Mouse (Mus musculus) erythroblast, adult 5-6 weeks (primary cell): ENCODE results near the gene Gabpa. TPM values are rescaled to one million over a fixed set of nuclear protein-coding genes. Genes with fewer than 3 reads are reported as not detected.

ENCODE experiments used
- ATAC-seq: replicated peaks from 2 replicates; pipeline ENCODE4 v1.8.0; 2016; ENCODE audit warnings: moderate number of reproducible peaks, mild to moderate bottlenecking, moderate TSS enrichment, inconsistent platforms; ENCODE audit not compliant: poor library complexity, low FRiP score, severe bottlenecking
- total RNA-seq, 2 experiments: library from RNA; stranded (forward) in 1 of 2; stranded (reverse) in 1 of 2; fragments of 150-400 nt in 1 of 2; fragments of 200-764, 138-1000 nt in 1 of 2; gene quantifications; 2 replicates each; pipeline versions ENCODE4 v1.2.3 to v1.2.4; 2015 to 2017; ENCODE audit warnings: low replicate concordance in 2 of 2

Gene Gabpa
- 26.1 and 42.7 TPM in 2 replicates for total RNA-seq (2015; ENCODE audit: low replicate concordance)
- total RNA-seq (2017; ENCODE audit: low replicate concordance), result 20.1 and 31.1 TPM in 2 replicates

DNA sequence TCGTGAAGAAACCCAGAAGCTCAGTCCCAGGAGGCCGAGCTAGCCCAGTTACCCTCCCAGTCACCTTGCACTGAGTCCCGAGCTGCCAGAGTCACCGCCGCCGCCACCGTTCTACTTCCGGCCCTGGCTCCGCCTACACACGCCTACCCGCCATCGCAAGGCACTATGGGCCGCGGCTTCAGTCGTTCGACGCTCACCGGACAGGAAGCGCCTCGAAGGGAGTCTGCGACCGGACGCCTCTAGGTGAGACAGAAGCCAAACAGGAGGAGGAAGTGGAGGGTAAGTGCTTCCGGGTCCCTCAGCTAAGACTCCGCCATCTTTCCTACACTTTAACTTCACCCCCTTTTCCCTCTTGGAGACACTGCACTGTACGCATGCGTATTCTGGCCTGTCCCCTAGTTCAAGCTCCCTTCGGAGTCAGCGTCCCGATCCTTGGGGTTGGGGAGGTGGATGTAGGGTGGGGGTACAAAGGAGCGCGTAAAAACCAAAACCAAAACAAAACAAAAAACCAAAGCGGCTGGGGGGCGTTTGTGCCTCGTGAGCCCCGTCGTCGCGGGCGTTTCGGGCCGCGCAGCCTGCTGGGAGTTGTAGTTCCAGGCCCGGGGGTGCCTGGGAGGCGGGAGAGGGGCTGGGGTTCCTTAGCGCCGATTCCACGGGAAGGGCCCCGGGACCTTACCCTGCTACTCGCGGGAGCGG is at the start of gene Gabpa:
Gene Gabpa, plus strand, starts transcription at position 181 of the 696 bp plus-strand sequence.
- ATAC-seq, result peak; percentile 94

DNA sequence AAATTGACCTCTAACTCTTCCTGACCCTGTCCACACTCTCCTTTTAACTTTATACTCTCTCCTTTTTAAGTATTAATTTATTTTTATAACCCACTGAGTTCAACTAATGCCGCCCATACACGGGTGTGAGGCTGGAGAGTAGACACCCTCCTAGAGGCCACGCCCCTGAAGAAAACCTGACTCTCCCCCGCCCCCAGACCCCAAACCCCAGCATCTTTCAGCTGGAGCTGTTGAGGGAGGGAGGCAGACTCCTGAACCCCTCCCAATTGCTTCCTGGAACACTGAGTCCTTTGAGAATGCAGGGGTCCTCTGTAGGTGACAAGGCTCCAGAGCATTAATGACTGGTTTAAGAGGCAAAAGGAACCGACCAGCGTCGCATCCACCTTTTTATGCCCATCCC is 49.8 kb upstream of the Gabpa start:
- ATAC-seq, result no peak

DNA sequence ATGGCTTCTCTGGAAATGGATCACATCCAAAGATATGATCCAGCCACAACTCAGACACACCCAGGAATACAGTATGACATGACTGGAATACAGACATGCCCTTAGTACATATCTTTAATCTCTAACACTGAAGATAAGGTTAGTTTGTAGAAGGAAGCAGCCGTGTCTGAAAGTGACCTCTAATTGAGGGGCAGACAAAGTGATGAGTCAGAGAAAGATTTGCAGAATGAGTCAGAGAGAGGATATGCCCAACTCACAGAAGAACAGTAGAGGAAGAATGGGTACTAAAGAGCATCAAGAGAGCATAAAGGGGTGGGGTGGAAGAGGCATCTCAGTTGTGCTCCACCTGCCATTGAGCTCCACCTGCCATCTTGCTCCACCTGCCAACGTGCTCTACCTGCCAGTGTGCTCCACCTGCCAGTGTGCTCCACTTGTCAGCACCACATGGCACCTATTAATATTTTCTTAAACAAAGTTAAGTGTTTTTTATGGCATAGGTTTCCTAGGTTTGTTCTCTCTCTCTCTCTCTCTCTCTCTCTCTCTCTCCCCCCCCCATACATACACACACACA is 44.0 kb upstream of the Gabpa start:
- ATAC-seq, result no peak

DNA sequence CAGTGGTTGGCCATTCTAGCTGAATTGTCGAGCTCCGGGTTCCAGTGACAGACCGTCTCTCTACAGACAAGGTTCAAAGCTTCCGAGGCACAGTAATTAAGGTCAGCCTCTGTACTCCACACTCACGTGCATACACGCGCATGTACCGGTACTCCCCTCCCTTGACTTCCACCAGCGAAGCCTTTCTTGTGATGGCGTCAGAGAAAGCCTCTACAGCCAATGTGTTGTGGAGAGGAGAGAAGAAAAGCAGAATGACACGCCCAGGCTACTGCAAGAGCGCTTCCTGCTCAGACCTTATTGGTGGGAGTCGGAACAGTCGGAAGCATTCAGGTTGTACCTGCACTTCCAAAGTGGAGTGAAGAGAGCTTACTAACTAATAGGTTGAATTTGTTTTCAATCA is 41.3 kb upstream of the Gabpa start:
- ATAC-seq, result no peak

DNA sequence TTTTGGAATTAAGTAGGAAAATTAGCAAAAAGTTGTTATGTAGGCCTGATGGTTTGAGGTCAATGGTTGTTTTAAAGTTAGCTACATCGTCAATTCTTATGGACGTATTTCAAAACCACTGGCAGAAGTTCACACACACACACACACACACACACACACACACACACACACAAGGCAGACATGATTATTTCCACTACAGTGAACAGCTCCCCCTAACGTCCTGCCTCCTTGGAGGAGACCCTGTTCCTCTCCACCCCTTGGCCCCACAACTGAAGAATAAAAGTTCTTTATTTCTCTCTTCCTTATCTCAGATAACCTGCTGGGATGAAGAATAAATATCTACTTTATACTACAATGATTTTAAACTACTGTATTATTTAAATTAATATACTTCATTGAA is 39.4 kb upstream of the Gabpa start:
- ATAC-seq, result no peak

DNA sequence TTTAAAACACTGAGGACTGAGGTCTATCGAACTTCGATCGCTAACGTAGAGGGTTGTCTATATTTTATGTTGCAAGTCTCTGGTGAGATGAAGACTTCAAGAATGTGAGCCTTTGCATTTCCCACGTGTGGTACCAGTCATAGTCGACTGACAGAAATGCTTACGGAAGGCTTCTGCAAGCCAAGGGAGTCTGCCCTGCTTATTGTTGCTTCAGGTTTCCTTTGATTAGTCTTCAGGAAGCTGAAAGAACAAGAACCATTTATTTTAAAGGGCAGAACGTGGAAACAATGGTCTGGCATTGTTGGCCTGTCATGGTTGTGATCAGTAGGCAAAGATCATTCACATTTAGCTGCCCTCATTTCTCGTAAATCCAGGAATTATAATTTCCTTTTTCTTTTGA is 38.0 kb upstream of the Gabpa start:
- no peak for ATAC-seq

DNA sequence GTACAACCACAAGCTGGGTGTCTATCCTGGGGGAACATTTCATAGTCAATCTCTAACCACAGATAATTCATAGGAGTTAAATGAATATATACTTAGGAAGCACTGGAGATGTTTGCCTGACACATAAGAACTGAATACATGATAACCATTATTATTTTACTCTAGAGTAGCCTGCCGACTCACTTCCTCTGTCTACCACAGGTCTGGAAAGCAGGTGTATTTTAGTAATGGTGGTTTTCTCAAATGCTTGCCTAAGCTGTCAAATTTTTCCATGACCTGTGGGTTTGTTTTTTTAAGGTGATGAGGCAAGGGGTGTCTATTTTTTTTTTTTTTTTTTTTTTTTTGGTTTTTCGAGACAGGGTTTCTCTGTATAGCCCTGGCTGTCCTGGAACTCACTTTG is 34.7 kb upstream of the Gabpa start:
- ATAC-seq, result no peak

DNA sequence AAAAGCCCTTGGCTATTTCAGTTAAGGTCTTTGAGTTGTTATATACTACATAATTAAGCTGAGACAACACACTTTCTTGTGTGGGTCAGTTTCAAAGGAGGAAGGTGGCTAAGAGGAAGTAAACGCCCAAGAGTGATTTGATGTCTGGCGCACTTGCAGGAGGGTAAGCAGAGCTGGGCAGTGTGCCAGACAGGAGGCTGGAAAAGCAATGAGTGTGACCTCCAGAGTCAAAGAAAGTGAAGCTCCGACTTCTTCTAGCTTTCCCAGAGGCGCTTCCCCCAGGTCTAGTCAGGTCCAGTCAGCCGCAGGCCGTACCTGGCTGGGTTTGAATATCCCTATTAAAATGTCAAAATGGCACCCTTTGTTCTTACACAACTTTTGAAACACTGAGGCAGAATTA is 32.5 kb upstream of the Gabpa start:
- ATAC-seq, result no peak

DNA sequence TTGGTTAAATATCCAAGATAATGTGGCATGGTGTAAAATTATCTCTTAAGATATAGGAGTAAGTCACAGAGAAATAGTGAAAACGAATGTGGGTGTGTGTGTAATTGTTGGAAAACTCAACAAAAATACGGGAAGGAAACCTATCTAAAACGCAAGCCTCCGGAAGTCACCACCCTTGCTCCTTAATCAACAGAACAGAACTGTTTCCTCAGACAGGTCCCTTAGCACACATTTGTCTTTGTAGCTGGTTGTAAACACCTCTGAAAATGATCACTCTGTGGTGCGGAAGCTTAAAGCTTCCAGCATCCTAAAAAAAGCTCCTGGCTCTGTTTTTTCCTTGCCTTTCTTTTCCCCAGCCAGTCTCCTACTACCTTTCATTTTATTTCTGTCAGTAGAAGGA is 29.9 kb upstream of the Gabpa start:
- ATAC-seq, result no peak

DNA sequence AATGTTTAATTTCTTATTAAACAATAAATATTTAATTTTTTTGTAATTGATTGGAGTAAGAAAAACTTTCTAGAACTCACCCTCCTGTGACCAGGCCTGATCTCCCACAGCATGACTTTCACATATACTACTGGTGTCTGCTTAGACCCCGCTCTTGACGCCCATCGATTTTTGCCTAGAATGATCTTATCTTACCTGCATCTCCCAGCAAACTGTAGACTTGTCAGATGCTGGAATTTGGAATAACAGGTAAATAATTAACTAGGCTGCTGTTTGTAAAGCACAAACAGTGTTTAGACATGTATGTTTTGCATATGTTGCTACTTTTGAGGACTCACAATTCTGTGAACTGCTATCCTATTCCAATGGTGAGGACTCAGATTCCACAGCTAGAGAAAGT is 28.6 kb upstream of the Gabpa start:
- ATAC-seq, result no peak

DNA sequence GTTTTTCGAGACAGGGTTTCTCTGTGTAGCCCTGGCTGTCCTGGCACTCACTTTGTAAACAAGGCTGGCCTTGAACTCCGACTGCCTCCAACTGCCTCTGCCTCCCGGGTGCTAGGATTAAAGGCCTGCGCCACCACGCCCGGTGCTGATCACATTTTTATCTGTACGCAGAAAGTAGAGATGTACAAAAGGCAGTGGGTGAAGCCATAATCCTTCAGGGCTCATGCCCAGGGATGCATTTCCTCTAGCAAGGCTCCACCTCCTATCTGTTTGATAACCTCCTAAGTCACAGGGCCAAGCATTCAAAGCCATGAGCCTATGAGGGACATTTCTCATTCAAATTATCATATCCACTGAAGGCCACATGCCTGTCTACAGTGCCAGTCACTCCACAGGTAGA is 26.9 kb upstream of the Gabpa start:
- no peak for ATAC-seq

DNA sequence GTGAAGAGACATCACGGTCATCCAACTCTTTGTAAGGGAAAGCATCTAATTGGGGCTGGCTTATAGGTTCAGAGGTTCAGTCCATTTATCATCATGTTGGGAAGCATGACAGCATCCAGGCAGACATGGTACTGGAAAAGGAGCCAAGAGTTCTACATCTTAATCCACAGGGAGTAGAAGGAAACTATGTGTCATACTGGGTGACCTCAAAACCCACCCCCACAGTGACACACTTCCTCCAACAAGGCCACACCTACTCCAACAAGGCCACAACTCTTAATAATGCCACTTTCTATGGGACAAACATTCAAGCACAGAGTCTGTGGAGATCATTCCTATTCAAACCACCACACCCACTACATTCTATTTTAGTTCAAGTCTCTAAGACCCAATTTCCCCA is 24.5 kb upstream of the Gabpa start:
- ATAC-seq, result no peak

DNA sequence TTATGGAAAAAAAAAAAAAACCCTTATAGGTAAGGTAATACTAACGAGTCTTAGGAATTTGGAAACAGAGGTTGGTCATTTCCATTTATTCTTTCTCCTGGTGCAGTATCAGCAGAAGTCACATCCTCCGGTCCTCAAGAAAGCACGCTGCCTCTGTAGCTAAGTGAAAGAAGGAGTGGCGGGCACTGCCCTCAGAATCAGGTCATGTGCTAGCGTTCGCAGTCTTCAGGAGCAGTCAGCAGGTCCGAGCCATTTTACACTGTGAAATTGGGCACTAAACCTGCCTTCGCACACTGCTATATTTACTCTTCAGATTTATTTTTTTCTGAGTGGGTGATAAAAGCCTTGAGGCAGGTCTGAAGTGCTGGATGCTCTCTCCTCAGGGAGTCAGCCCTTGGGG is 20.9 kb upstream of the Gabpa start:
- ATAC-seq, result no peak

DNA sequence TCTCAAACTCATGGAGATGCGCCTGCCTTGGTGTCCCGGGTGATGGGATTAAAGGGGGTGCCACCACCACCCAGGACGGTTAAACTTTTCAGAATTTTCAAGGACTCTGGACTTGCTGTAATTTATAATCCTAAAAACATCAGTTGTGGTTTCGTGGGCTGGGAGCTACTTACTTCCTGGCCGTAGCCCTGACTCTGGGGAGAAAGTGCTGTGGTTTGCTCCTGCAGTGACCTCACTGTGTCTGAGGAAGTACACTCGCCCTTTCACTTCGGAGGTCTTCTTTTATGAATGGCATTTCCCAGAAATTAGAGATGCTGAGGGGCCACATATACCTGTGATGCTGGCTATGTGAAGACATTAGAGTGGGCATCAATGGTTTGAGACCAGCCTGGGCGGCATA is 20.2 kb upstream of the Gabpa start:
- no peak for ATAC-seq

DNA sequence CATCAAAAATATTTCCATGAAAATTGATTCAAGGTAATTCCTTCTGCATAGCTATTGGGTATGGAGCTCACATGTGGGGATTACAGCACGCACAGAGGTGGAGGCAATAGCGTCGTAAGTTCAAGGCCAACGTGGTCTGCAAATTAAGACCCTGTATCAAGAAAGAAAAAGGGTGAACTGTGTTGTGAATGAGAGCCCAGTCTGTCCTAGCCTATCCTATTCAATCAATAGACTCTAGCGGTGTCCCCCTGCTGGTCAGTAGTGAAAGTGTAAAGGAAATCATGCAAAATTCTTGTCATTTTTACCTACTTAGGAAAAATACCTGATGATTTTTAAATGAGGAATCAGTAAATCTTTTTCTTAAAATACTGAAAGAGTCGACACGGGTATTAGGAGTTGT is 17.3 kb upstream of the Gabpa start:
- no peak for ATAC-seq

DNA sequence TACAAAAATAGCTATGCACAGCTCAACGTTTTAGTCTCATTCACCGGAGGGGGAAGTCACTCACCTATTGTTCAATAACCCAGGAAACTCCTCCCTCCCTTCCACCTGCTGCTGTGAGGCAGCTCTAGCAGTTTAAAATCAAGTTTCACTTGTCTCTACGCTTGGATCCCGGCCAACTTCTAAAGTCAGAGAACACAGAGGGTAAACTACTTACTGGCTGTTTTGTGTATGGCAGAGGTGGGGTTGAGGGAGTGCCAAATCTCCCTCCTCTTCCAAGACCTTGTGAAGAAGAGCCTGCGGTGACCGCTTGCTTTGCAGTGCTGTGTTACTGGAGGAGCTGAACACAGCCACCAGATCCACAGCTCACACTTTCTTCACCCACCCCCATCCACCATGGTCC is 9.7 kb upstream of the Gabpa start:
- ATAC-seq, result no peak

DNA sequence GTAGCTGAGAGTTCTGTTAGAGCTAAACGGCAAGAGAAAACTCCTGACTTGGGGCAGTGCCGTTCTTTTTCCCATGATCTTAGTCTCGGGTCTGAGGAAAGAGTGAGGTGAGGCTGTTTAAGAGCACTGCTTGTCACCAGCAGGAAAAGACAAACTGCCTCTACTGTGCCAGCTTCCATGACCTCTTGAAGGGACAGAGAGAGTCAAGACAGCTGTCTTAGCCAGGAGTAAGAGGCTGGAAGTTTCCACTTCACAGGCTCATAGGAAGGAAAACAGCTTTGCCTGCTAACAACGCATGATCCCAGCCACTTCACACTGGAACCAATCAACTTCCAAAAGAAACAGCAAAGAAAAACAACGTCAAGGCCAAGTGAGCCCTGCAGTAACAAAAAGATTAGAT is 3.0 kb upstream of the Gabpa start:
- no peak for ATAC-seq

DNA sequence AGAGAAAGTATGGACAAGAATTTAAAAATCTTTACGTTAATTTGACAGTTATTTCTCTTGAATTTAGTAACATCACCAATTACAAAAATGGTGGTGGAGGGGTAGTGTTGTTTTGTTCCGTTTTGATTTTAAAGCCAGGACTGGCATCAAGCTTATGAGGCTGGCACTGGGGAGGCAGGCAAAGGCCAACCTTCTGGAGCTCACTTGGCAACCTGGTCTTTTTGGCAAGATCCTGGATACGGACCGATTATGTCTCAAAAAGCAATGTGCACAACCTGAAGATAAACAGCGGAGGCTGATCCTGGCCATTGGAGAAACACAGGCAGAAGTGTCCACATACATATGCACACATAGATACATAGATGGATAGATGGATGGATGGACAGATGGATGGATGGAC is 2.0 kb upstream of the Gabpa start:
- no peak for ATAC-seq

DNA sequence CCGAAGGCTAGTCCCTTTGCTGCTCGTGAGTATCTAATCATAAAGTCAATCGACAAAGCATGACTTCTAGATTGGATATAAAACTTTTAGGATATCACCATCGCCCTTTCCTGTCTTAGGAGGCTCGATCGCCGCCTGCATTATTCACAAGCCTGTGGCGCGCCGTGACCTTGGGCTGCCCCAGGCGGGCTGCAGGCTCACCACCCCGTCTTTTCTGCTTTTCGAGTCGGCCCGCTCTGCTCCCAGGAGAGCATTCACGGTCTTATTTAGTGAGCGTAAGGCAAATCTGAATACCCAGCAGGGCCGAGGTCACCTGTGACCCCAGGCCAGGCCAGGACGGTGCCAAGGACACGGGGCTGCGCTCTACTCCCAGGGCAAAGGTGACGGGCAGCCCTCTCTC is 381 bp upstream of the Gabpa start:
- peak; percentile 57 for ATAC-seq

DNA sequence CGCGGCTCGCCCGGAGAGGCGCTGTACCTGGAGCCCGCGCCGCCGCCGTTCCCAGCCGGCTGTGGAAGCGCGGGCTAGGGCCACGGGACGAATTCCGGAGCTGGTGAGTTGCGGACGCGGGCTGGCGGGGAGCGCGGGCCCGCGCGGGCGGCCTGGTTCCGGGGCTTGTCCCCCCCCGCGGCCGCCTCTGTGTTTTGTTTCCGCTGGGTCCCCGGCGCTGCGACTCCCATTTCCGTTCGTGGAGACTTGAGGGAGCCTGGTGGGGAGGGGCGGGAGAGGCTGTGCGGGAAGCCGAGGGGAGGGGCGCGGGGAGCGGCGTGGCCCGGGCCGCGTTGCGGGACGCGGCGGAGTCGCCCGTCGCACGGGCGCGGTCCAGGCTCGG is 707 bp downstream of the Gabpa start, which contains the start of gene Atp5j:
Gene Atp5j, minus strand, starts transcription at position 185 of the 382 bp plus-strand sequence.
- no peak for ATAC-seq

DNA sequence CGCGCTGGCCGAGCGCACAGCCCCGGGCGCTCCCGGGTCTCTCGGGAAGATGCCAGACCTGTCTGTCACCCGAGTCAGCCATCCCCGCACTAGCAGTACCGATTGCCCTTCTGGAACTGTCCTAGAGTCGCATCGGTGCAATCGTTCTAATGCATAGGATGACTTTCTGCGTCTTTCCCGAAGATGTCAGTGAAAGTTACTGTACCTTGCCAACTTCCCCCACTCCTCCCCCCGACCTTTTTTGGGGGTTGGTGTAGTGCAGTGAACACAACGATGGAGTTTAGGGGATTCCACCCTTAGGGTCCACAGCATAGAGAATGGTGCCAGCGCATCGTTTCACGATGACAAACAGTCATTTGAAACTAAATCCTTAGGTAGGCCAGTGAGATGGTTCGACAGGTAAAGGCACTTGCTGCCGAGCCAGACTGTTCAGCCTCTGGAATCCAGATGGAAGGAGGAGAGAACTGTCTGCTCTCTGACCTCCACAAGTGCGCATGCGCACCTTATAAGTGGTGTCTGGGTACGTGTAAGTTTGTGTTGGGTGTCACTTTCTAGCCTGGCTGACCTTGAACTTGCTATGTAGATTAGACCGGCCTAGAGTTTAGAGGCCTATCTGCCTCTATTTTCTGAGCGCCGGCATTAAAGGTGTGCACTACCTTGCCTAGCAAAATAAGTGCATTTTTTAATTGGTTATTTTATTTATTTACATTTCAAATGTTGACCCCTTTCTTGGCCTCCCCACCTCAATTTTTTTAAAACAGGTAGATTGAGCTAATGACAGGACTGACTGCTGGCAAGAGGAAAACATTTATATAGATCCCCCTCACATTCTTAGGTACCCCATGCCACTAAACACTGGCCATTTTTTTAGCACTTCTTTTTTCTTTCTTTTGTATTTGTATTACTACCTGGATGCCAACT is 1.4 kb downstream of the Gabpa start:
- ATAC-seq, result peak; percentile 38
